Mouse (Mus musculus) kidney, embryonic 14.5 days (tissue): ENCODE measurements around the gene Rcor1. TPM values are rescaled to one million over a fixed set of nuclear protein-coding genes. Genes with fewer than 3 reads are reported as not detected.

Source experiments
- ATAC-seq: fragments of 200-750 bp; cut with Nextera tagmentation; 2 replicates; pipeline ENCODE4 v1.8.0; 2017; ENCODE audit warnings: moderate number of reproducible peaks, mild to moderate bottlenecking, moderate TSS enrichment, moderate library complexity; ENCODE audit not compliant: low FRiP score, low TSS enrichment
- H3K27ac ChIP-seq: fragments of 300-500 bp; sonication (generic); 2 replicates; pipeline ENCODE4 v1.5.1; 2014; ENCODE audit warnings: low read depth, mild to moderate bottlenecking, low read length, moderate library complexity, mixed read lengths
- H3K27me3 ChIP-seq: fragments of 300-500 bp; sonication (generic); 2 replicates; pipeline ENCODE4 v1.6.1; 2014; ENCODE audit warnings: mild to moderate bottlenecking, low read length; ENCODE audit not compliant: control insufficient read depth, insufficient read depth
- H3K36me3 ChIP-seq: fragments of 300-500 bp; sonication (generic); 2 replicates; pipeline ENCODE4 v1.6.1; 2014; ENCODE audit warnings: low read length, mixed read lengths; ENCODE audit not compliant: control insufficient read depth, insufficient read depth
- H3K4me1 ChIP-seq: fragments of 300-500 bp; sonication (generic); 2 replicates; pipeline ENCODE4 v1.6.1; 2014; ENCODE audit warnings: low read length, mixed read lengths; ENCODE audit not compliant: control insufficient read depth, insufficient read depth
- H3K4me2 ChIP-seq: fragments of 300-500 bp; sonication (generic); replicated peaks from 2 replicates; pipeline ENCODE4 v1.6.1; 2014; ENCODE audit warnings: low read depth, mild to moderate bottlenecking, low read length
- H3K4me3 ChIP-seq: fragments of 300-500 bp; sonication (generic); 2 replicates; pipeline ENCODE4 v1.5.1; 2014; ENCODE audit warnings: mild to moderate bottlenecking, low read length
- H3K9ac ChIP-seq: fragments of 300-500 bp; sonication (generic); 2 replicates; pipeline ENCODE4 v1.6.1; 2014; ENCODE audit warnings: low read depth, mild to moderate bottlenecking, low read length, moderate library complexity
- H3K9me3 ChIP-seq: fragments of 300-500 bp; sonication (generic); 2 replicates; pipeline ENCODE4 v1.6.1; 2016; ENCODE audit warnings: low read length; ENCODE audit not compliant: control insufficient read depth
- WGBS: fragments of 180-500 bp; shearing (Covaris S2); extraction: QIAGEN DNeasy Blood & Tissue Kit; methylation state at CpG from one replicate; pipeline ENCODE4 v1.1.7; 2014; 5-methylcytosine and 5-hydroxymethylcytosine counted together
- polyA plus RNA-seq: library from polyadenylated mRNA; unstranded; fragments of >200 nt; fragmentation: Nextera tagmentation; extraction: Ambion mirVana; gene quantifications from 2 replicates; pipeline ENCODE4 v1.2.1, GENCODE M21; 2014

Rcor1 gene
- polyA plus RNA-seq, 1 experiment from 2014 or later, result 17.4 TPM

DNA sequence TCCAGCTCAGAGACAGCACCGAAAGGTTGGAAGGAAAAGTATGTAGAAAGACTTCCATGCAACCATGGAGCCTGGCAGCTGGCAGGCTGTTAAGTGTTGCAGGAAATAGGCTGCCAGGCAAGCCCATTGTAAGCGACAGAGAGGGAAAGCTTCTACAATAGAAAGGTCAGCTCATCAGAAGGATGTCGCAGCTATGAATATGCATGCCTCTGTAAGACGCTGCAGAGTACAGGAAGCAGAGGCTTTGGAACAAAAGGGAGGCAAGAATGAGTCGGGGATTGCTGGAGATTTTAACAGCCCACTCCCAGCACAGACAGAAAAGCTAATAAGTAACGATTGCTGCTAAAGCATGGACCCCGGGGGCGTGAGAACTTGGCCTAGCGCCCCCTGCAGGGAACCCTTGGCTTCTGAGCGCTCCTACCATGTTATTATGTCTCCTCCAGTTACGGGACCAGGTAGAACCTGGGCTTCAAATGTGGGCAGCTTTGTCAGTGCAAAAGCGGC is 103.9 kb downstream of the Rcor1 start:
- H3K9ac ChIP-seq, result no peak overlapping the region
- H3K9me3 ChIP-seq, result no peaks in the 10 kb centered on the region
- no peak overlapping the region; the same call in 1 of the 2 replicates for H3K4me2 ChIP-seq
- no peak overlapping the region for H3K27ac ChIP-seq
- H3K36me3 ChIP-seq, result no peaks in the 10 kb centered on the region
- no peaks in the 10 kb centered on the region for H3K27me3 ChIP-seq
- WGBS, result 25% methylated on average over 12 of the region's 12 CpGs
- ATAC-seq, result 0 out of 2 replicates have a peak, but pooled peaks have one; percentile 36
- H3K4me1 ChIP-seq, result peaks cover 9% of the 10 kb centered on the region; the same call in 1 of the 2 replicates
- no peak overlapping the region for H3K4me3 ChIP-seq

GRCm38 (mm10) chr12:111143509-111144063 is 104.4 kb downstream of the Rcor1 start:
- WGBS, result 68% methylated on average over 16 of the region's 16 CpGs
- Histone ChIP-seq H3K27me3 (no peaks in the 10 kb centered on the region), H3K27ac (no peak overlapping the region), H3K4me2 (no peak overlapping the region; the same call in 1 of the 2 replicates), H3K4me1 (peaks cover 9% of the 10 kb centered on the region; the same call in 1 of the 2 replicates), H3K36me3 (no peaks in the 10 kb centered on the region), H3K9ac (no peak overlapping the region), H3K9me3 (no peaks in the 10 kb centered on the region), H3K4me3 (no peak overlapping the region)
- peak; percentile 18; the same call in 1 of the 2 replicates for ATAC-seq

DNA sequence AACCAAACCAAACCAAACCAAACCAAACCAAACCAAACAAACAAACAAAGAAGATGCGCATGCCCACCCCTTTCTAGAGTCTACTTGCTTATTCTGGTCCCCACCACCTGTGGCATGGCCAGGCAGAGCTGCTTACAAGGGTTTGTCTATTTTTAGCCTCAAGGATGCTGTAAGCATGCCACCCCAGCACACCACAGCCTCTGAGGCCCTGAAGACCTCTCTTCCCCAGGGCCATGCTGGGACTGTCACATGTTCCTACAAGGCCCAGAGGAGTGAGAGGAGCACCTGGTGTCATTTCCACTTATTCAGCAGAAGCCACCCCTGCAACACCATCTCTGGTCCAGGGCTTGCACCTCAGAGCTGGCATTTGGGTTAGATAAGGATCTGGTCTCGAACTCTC is 105.4 kb downstream of the Rcor1 start:
- H3K4me1 ChIP-seq, result peaks cover 10% of the 10 kb centered on the region; the same call in 1 of the 2 replicates
- H3K27ac ChIP-seq, result no peak overlapping the region
- H3K36me3 ChIP-seq, result no peaks in the 10 kb centered on the region
- no peak overlapping the region for H3K4me3 ChIP-seq
- H3K4me2 ChIP-seq, result no peak overlapping the region
- no peak for ATAC-seq
- WGBS, result 90% methylated on average over 2 of the region's 2 CpGs
- no peaks in the 10 kb centered on the region for H3K27me3 ChIP-seq
- no peak overlapping the region for H3K9ac ChIP-seq
- H3K9me3 ChIP-seq, result no peaks in the 10 kb centered on the region

GRCm38 (mm10) chr12:111145269-111145668 is 106.1 kb downstream of the Rcor1 start:
- peaks cover 13% of the 10 kb centered on the region for H3K4me1 ChIP-seq
- ATAC-seq, result peak; percentile 30; the same call in 1 of the 2 replicates
- whole genome bisulfite sequencing, result 31% methylated on average over 9 of the region's 9 CpGs

GRCm38 (mm10) chr12:111149495-111150235 is 110.5 kb downstream of the Rcor1 start:
- Histone ChIP-seq H3K9me3 (no peaks in the 10 kb centered on the region), H3K36me3 (no peaks in the 10 kb centered on the region), H3K4me2 (no peak overlapping the region), H3K4me1 (peaks cover 9% of the 10 kb centered on the region), H3K9ac (no peak overlapping the region), H3K27me3 (no peaks in the 10 kb centered on the region), H3K27ac (no peak overlapping the region), H3K4me3 (no peak overlapping the region)
- 53% methylated on average over 17 of the region's 17 CpGs for WGBS
- ATAC-seq, result no peak

More at GRCm38 (mm10) chr12:111145269-111145668, 106.1 kb downstream of the Rcor1 start:
- Histone ChIP-seq H3K4me2 (no peak overlapping the region), H3K9ac (no peak overlapping the region), H3K4me3 (no peak overlapping the region), H3K27me3 (no peaks in the 10 kb centered on the region), H3K9me3 (no peaks in the 10 kb centered on the region), H3K27ac (no peak overlapping the region), H3K36me3 (no peaks in the 10 kb centered on the region)

- H3K27me3 ChIP-seq, result no peaks in the 10 kb centered on the region
- WGBS, result 4% methylated on average over 6 of the region's 6 CpGs
- H3K4me2 ChIP-seq, result no peak overlapping the region
- H3K36me3 ChIP-seq, result no peaks in the 10 kb centered on the region
- no peak for ATAC-seq
- H3K27ac ChIP-seq, result no peak overlapping the region
- no peak overlapping the region for H3K4me3 ChIP-seq
- H3K9ac ChIP-seq, result no peak overlapping the region
- H3K9me3 ChIP-seq, result no peaks in the 10 kb centered on the region
- peaks cover 5% of the 10 kb centered on the region for H3K4me1 ChIP-seq
These were observed 111.1 kb downstream of the Rcor1 start for GRCm38 (mm10) chr12:111150236-111150596.

DNA sequence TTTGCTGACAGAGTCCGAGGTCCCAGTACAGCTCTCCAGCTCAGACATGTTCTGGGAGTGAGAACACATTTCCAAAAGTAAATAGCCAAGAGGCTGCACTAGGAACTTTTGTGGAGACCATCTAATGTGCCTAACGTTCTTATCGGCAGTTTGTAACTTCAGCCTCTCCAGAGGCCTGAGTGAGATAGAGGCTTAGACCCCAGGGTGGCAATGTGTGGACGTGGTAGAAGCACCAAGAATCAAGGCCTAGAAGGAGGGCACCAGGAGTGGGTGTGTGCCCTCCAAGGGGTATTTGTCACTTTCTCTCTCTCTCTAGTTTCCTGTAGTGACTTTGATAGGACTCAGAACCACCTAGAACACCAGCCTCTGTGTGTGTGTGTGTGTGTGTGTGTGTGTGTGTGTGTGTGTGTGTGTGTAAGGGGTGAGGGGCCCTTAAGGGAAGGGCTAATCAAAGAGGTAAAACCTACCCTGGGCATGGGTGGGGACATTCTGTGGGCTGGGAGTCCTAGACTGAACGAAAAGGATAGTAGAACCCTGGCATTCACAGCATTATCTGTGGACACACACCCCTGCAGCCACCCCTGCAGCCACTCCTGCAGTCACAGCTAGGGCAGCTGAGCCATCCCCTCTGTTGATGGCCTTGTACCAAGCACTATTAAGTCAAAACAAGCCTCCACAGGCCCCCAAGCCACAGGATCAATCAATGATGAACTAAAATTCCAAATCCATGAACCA is 112.4 kb downstream of the Rcor1 start:
- H3K9me3 ChIP-seq, result no peaks in the 10 kb centered on the region
- no peaks in the 10 kb centered on the region for H3K27me3 ChIP-seq
- 87% methylated on average over 5 of the region's 5 CpGs for WGBS
- H3K27ac ChIP-seq, result no peak overlapping the region
- no peak overlapping the region for H3K4me2 ChIP-seq
- peaks cover 5% of the 10 kb centered on the region; the same call in 1 of the 2 replicates for H3K4me1 ChIP-seq
- H3K9ac ChIP-seq, result no peak overlapping the region
- no peaks in the 10 kb centered on the region for H3K36me3 ChIP-seq
- ATAC-seq, result no peak
- no peak overlapping the region for H3K4me3 ChIP-seq

GRCm38 (mm10) chr12:111152579-111152978 is 113.4 kb downstream of the Rcor1 start:
- Histone ChIP-seq H3K4me2 (no peak overlapping the region), H3K9me3 (no peaks in the 10 kb centered on the region), H3K27ac (no peak overlapping the region), H3K36me3 (no peaks in the 10 kb centered on the region), H3K9ac (no peak overlapping the region), H3K4me1 (peaks cover 5% of the 10 kb centered on the region; the same call in 1 of the 2 replicates), H3K27me3 (no peaks in the 10 kb centered on the region), H3K4me3 (no peak overlapping the region)
- WGBS, result 89% methylated on average over 6 of the region's 6 CpGs
- ATAC-seq, result no peak
